Mouse (Mus musculus): ENCODE measurements at regions not wholly inside any gene's neighbourhood (a gene's known extent, or its start where the extent isn't known, plus 50 kb on each side); places are given as distances from the start of the nearest gene placed in this dataset.

- 50% methylated on average over 7 of the region's 7 CpGs for WGBS
Observed at GRCm38 (mm10) chr2:9681691-9682152, 199.3 kb upstream of the 4930412O13Rik start.

DNA sequence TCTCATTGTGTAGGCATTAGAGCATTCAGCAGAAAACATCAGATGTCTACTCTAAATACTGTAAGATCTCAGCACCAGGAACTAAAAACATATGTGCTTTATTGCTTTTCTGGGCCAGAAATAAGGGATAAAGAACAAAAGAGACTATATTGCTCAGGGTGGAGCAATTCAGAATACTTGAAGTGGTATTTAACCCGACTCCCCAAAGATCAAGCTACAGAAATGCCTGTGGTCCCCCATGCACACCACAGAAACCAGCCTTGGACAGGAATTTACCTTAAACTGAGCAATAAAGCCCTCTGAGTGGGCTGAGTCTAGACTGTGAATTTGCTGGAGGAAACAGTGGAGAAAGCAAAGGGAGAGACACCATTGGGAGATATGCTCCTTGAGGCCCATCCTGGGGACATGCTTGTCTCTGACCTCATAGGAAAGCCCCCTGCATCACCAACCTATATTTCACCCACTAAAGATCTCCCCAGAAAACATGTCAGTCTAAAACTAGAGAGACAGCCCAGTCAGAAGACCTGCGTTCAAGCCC is 197.3 kb upstream of the 4930412O13Rik start:
- no peak overlapping the region for H3K27ac ChIP-seq (ENCODE audit: low read length)
- no peak overlapping the region for H3K4me3 ChIP-seq (replicated peaks; ENCODE audit: low read length)
- H3K9ac ChIP-seq (ENCODE audit: low read length), result no peak overlapping the region
- no peak for ATAC-seq (ENCODE audit: insufficient read depth, low FRiP score)
- H3K4me1 ChIP-seq (ENCODE audit: control insufficient read depth, insufficient read depth, low read length), result no peaks in the 10 kb centered on the region
- H3K36me3 ChIP-seq (ENCODE audit: control insufficient read depth, insufficient read depth, low read length), result no peaks in the 10 kb centered on the region
- H3K4me2 ChIP-seq (ENCODE audit: low read depth, low read length), result no peak overlapping the region
- 84% methylated on average over 2 of the region's 2 CpGs for WGBS
- H3K27me3 ChIP-seq (ENCODE audit: control insufficient read depth, insufficient read depth, low read length), result no peaks in the 10 kb centered on the region
- no peaks in the 10 kb centered on the region for H3K9me3 ChIP-seq (replicated peaks; ENCODE audit: control insufficient read depth, low read length)

More at GRCm38 (mm10) chr2:9681691-9682152, 199.3 kb upstream of the 4930412O13Rik start:
- H3K9ac ChIP-seq (ENCODE audit: low read length), result no peak overlapping the region
- no peak for ATAC-seq (ENCODE audit: insufficient read depth, low FRiP score)
- H3K36me3 ChIP-seq (ENCODE audit: control insufficient read depth, insufficient read depth, low read length), result no peaks in the 10 kb centered on the region
- H3K4me1 ChIP-seq (ENCODE audit: control insufficient read depth, insufficient read depth, low read length), result no peaks in the 10 kb centered on the region
- H3K27ac ChIP-seq (ENCODE audit: low read length), result no peak overlapping the region
- H3K9me3 ChIP-seq (replicated peaks; ENCODE audit: control insufficient read depth, low read length), result no peaks in the 10 kb centered on the region
- H3K27me3 ChIP-seq (ENCODE audit: control insufficient read depth, insufficient read depth, low read length), result no peaks in the 10 kb centered on the region
- no peak overlapping the region for H3K4me2 ChIP-seq (ENCODE audit: low read depth, low read length)
- no peak overlapping the region for H3K4me3 ChIP-seq (replicated peaks; ENCODE audit: low read length)

DNA sequence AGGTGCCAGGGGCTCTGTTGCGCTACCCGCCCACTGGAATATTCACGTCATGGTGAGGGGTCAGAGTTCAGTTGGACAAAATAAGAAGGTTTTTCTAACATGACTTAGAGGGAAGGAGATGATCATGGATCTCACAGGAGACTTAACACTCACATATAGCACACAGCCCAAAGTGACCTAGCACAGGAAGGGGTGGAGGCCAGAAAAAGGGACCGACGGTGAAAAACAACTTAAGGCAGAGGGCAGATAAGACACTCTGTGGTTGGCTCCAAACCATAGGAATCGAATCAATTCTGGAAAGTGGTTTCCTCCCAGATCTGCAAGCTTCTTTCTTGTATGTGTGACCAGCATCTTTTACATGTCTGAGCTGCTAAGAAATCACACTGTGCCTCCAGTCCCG is 192.9 kb upstream of the 4930412O13Rik start:
- H3K36me3 ChIP-seq (ENCODE audit: control insufficient read depth, insufficient read depth, low read length), result no peaks in the 10 kb centered on the region
- no peak overlapping the region for H3K4me3 ChIP-seq (replicated peaks; ENCODE audit: low read length)
- no peaks in the 10 kb centered on the region for H3K9me3 ChIP-seq (replicated peaks; ENCODE audit: control insufficient read depth, low read length)
- ATAC-seq (ENCODE audit: insufficient read depth, low FRiP score), result no peak
- H3K4me2 ChIP-seq (ENCODE audit: low read depth, low read length), result no peak overlapping the region
- H3K27me3 ChIP-seq (ENCODE audit: control insufficient read depth, insufficient read depth, low read length), result no peaks in the 10 kb centered on the region
- no peak overlapping the region for H3K27ac ChIP-seq (ENCODE audit: low read length)
- no peak overlapping the region for H3K9ac ChIP-seq (ENCODE audit: low read length)
- H3K4me1 ChIP-seq (ENCODE audit: control insufficient read depth, insufficient read depth, low read length), result no peaks in the 10 kb centered on the region; the same call in 1 of the 2 replicates
- 80% methylated on average over 7 of the region's 7 CpGs for WGBS

- Histone ChIP-seq H3K4me1 (ENCODE audit: control insufficient read depth, insufficient read depth, low read length) (no peaks in the 10 kb centered on the region; the same call in 1 of the 2 replicates), H3K4me3 (replicated peaks; ENCODE audit: low read length) (no peak overlapping the region), H3K9me3 (replicated peaks; ENCODE audit: control insufficient read depth, low read length) (no peaks in the 10 kb centered on the region), H3K4me2 (ENCODE audit: low read depth, low read length) (no peak overlapping the region), H3K27ac (ENCODE audit: low read length) (no peak overlapping the region), H3K36me3 (ENCODE audit: control insufficient read depth, insufficient read depth, low read length) (no peaks in the 10 kb centered on the region), H3K9ac (ENCODE audit: low read length) (no peak overlapping the region), H3K27me3 (ENCODE audit: control insufficient read depth, insufficient read depth, low read length) (no peaks in the 10 kb centered on the region)
- ATAC-seq (ENCODE audit: insufficient read depth, low FRiP score), result no peak
- WGBS, result 75% methylated on average over 5 of the region's 5 CpGs
Observed at GRCm38 (mm10) chr2:9689518-9689917, 191.5 kb upstream of the 4930412O13Rik start.

DNA sequence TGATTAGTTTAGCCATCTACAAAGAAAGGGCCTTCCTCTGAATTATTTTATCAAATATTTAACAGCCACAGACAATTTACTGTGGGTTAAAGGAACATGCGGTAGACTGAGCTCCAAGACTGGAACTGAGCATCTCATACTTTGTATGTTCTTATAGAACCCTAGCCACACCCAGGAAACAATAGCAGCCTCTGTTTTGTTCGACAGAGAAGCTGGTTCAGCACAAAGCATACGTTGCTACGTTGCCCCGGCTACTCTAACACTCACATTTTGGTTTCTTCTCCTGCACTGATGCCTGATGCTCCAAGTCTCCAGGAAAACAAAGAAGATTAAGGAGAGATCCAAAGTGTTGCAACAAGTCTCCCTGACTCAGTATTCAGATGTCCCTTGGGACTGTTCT is 189.5 kb upstream of the 4930412O13Rik start:
- Histone ChIP-seq H3K4me3 (replicated peaks; ENCODE audit: low read length) (no peak overlapping the region), H3K27me3 (ENCODE audit: control insufficient read depth, insufficient read depth, low read length) (no peaks in the 10 kb centered on the region), H3K4me2 (ENCODE audit: low read depth, low read length) (no peak overlapping the region), H3K9ac (ENCODE audit: low read length) (no peak overlapping the region), H3K27ac (ENCODE audit: low read length) (no peak overlapping the region), H3K4me1 (ENCODE audit: control insufficient read depth, insufficient read depth, low read length) (no peaks in the 10 kb centered on the region; the same call in 1 of the 2 replicates), H3K9me3 (replicated peaks; ENCODE audit: control insufficient read depth, low read length) (no peaks in the 10 kb centered on the region), H3K36me3 (ENCODE audit: control insufficient read depth, insufficient read depth, low read length) (no peaks in the 10 kb centered on the region)
- no peak for ATAC-seq (ENCODE audit: insufficient read depth, low FRiP score)
- WGBS, result 65% methylated on average over 5 of the region's 5 CpGs

GRCm38 (mm10) chr2:9691906-9692305 is 189.1 kb upstream of the 4930412O13Rik start:
- H3K4me2 ChIP-seq (ENCODE audit: low read depth, low read length), result no peak overlapping the region
- H3K27ac ChIP-seq (ENCODE audit: low read length), result no peak overlapping the region
- ATAC-seq (ENCODE audit: insufficient read depth, low FRiP score), result no peak
- H3K4me3 ChIP-seq (replicated peaks; ENCODE audit: low read length), result no peak overlapping the region
- no peaks in the 10 kb centered on the region; the same call in 1 of the 2 replicates for H3K4me1 ChIP-seq (ENCODE audit: control insufficient read depth, insufficient read depth, low read length)
- H3K9me3 ChIP-seq (replicated peaks; ENCODE audit: control insufficient read depth, low read length), result no peaks in the 10 kb centered on the region
- H3K9ac ChIP-seq (ENCODE audit: low read length), result no peak overlapping the region
- H3K27me3 ChIP-seq (ENCODE audit: control insufficient read depth, insufficient read depth, low read length), result no peaks in the 10 kb centered on the region
- 57% methylated on average over 8 of the region's 8 CpGs for WGBS
- H3K36me3 ChIP-seq (ENCODE audit: control insufficient read depth, insufficient read depth, low read length), result no peaks in the 10 kb centered on the region

DNA sequence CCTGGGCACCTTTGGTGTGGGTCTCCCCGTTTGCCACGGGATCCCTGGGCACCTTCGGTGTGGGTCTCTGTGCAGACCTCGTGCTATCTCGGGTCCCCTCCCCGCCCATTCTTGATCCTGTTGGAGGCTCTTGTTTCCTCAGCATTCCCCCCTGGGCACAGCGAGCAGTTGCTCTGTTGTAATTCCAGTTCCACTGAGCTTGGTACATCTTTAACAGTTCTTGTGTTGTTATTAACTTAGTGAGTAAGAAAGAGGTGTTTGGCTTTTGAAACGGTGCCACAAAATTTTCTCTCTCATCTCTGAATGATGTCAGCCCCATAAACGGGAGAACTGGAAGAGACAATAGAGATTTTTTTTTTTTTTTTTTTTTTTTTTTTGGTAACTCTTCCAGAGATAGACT is 187.7 kb upstream of the 4930412O13Rik start:
- WGBS, result 78% methylated on average over 9 of the region's 9 CpGs

GRCm38 (mm10) chr2:9694178-9694577 is 186.9 kb upstream of the 4930412O13Rik start:
- WGBS, result 71% methylated on average over 8 of the region's 8 CpGs
- Histone ChIP-seq H3K4me3 (replicated peaks; ENCODE audit: low read length) (no peak overlapping the region), H3K27me3 (ENCODE audit: control insufficient read depth, insufficient read depth, low read length) (no peaks in the 10 kb centered on the region), H3K9me3 (replicated peaks; ENCODE audit: control insufficient read depth, low read length) (no peaks in the 10 kb centered on the region), H3K4me2 (ENCODE audit: low read depth, low read length) (no peak overlapping the region), H3K27ac (ENCODE audit: low read length) (no peak overlapping the region), H3K36me3 (ENCODE audit: control insufficient read depth, insufficient read depth, low read length) (no peaks in the 10 kb centered on the region), H3K4me1 (ENCODE audit: control insufficient read depth, insufficient read depth, low read length) (no peaks in the 10 kb centered on the region; the same call in 1 of the 2 replicates), H3K9ac (ENCODE audit: low read length) (no peak overlapping the region)
- ATAC-seq (ENCODE audit: insufficient read depth, low FRiP score), result no peak

More for the DNA sequence above, 187.7 kb upstream of the 4930412O13Rik start:
- Histone ChIP-seq H3K9ac (ENCODE audit: low read length) (no peak overlapping the region), H3K27ac (ENCODE audit: low read length) (no peak overlapping the region), H3K4me2 (ENCODE audit: low read depth, low read length) (no peak overlapping the region), H3K4me3 (replicated peaks; ENCODE audit: low read length) (no peak overlapping the region), H3K36me3 (ENCODE audit: control insufficient read depth, insufficient read depth, low read length) (no peaks in the 10 kb centered on the region), H3K4me1 (ENCODE audit: control insufficient read depth, insufficient read depth, low read length) (no peaks in the 10 kb centered on the region; the same call in 1 of the 2 replicates), H3K27me3 (ENCODE audit: control insufficient read depth, insufficient read depth, low read length) (no peaks in the 10 kb centered on the region), H3K9me3 (replicated peaks; ENCODE audit: control insufficient read depth, low read length) (no peaks in the 10 kb centered on the region)
- no peak for ATAC-seq (ENCODE audit: insufficient read depth, low FRiP score)

- Histone ChIP-seq H3K27me3 (ENCODE audit: control insufficient read depth, insufficient read depth, low read length) (no peaks in the 10 kb centered on the region), H3K36me3 (ENCODE audit: control insufficient read depth, insufficient read depth, low read length) (no peaks in the 10 kb centered on the region), H3K4me1 (ENCODE audit: control insufficient read depth, insufficient read depth, low read length) (no peaks in the 10 kb centered on the region), H3K27ac (ENCODE audit: low read length) (no peak overlapping the region), H3K9ac (ENCODE audit: low read length) (no peak overlapping the region), H3K9me3 (replicated peaks; ENCODE audit: control insufficient read depth, low read length) (no peaks in the 10 kb centered on the region), H3K4me3 (replicated peaks; ENCODE audit: low read length) (no peak overlapping the region), H3K4me2 (ENCODE audit: low read depth, low read length) (no peak overlapping the region)
- 82% methylated on average over 6 of the region's 6 CpGs for WGBS
- ATAC-seq (ENCODE audit: insufficient read depth, low FRiP score), result no peak
Observed at GRCm38 (mm10) chr2:9697591-9698345, 183.3 kb upstream of the 4930412O13Rik start.

Data from stomach, embryonic 16.5 days (tissue).